Mouse (Mus musculus) activated CD4-positive, CD25-positive, alpha-beta regulatory T cell, adult 4 months (primary cell): ENCODE results near the gene Gnb2. TPM values are rescaled to one million over a fixed set of nuclear protein-coding genes. Genes with fewer than 3 reads are reported as not detected.

Experiments used
- polyA plus RNA-seq, 2 experiments: library from polyadenylated mRNA; unstranded; fragments of 100-300 nt; shearing (Covaris generic); gene quantifications; one replicate each; pipeline ENCODE4 v1.2.1; 2017

The Gnb2 gene
- polyA plus RNA-seq, 2 experiments from 2014 or later: 73.0 to 82.7 TPM

Other genes starting within 250 kb of the Gnb2 start
- gene Ache, start 246.0 kb downstream of the Gnb2 start, polyA plus RNA-seq: not detected
- gene Ufsp1, start 238.9 kb downstream of the Gnb2 start, polyA plus RNA-seq: 1 to 10 TPM in 1 of 2 experiments, not detected in 1; 1.7 TPM
- gene Srrt, start 225.8 kb downstream of the Gnb2 start, polyA plus RNA-seq: 10 to 100 TPM; 65.0 to 75.8 TPM
- gene Trip6, start 219.1 kb downstream of the Gnb2 start, polyA plus RNA-seq: 1 to 10 TPM; 1.3 to 1.5 TPM
- 10 to 100 TPM in 1 of 2 experiments, 1 to 10 TPM in 1; 7.8 to 10.1 TPM for gene Slc12a9, start 199.9 kb downstream of the Gnb2 start, polyA plus RNA-seq
- gene Ephb4, start 183.4 kb downstream of the Gnb2 start, polyA plus RNA-seq: not detected
- gene Zan, start 56.4 kb downstream of the Gnb2 start, polyA plus RNA-seq: under 1 TPM; 0.11 to 0.21 TPM
- gene Pop7, start 31.0 kb downstream of the Gnb2 start, polyA plus RNA-seq: 10 to 100 TPM; 60.7 to 66.2 TPM
- gene Gigyf1, start 15.0 kb downstream of the Gnb2 start, polyA plus RNA-seq: 10 to 100 TPM; 18.5 to 22.6 TPM
- gene Epo, start 268 bp downstream of the Gnb2 start, polyA plus RNA-seq: not detected
- gene Actl6b, start 20.0 kb upstream of the Gnb2 start, polyA plus RNA-seq: not detected
- under 1 TPM; 0.60 to 0.79 TPM for gene Tfr2, start 36.3 kb upstream of the Gnb2 start, polyA plus RNA-seq
- gene Mospd3, start 67.5 kb upstream of the Gnb2 start, polyA plus RNA-seq: 10 to 100 TPM; 33.2 to 38.8 TPM
- gene Pcolce, start 80.3 kb upstream of the Gnb2 start, polyA plus RNA-seq: under 1 TPM in 1 of 2 experiments, not detected in 1; 0.53 TPM
- under 1 TPM in 1 of 2 experiments, not detected in 1; 0.33 TPM for gene Fbxo24, start 95.5 kb upstream of the Gnb2 start, polyA plus RNA-seq
- gene Lrch4, start 95.6 kb upstream of the Gnb2 start, polyA plus RNA-seq: 10 to 100 TPM; 61.6 to 68.6 TPM
- 10 to 100 TPM in 1 of 2 experiments, 1 to 10 TPM in 1; 8.1 to 10.2 TPM for gene Gm20605, start 95.7 kb upstream of the Gnb2 start, polyA plus RNA-seq
- gene Sap25, start 107.8 kb upstream of the Gnb2 start, polyA plus RNA-seq: 10 to 100 TPM; 30.0 to 32.3 TPM
- gene Irs3, start 112.2 kb upstream of the Gnb2 start, polyA plus RNA-seq: not detected
- 10 to 100 TPM; 15.8 to 20.1 TPM for gene Agfg2, start 151.2 kb upstream of the Gnb2 start, polyA plus RNA-seq
- under 1 TPM in 1 of 2 experiments, not detected in 1; 0.19 TPM for gene Nyap1, start 208.1 kb upstream of the Gnb2 start, polyA plus RNA-seq
- gene Tsc22d4, start 212.2 kb upstream of the Gnb2 start, polyA plus RNA-seq: 10 to 100 TPM; 62.9 to 82.3 TPM
- gene Ppp1r35, start 245.3 kb upstream of the Gnb2 start, polyA plus RNA-seq: 1 to 10 TPM; 7.2 to 8.8 TPM